Mouse (Mus musculus) intestine, embryonic 16.5 days (tissue): ENCODE results near the gene Mfsd9. TPM values are rescaled to one million over a fixed set of nuclear protein-coding genes. Genes with fewer than 3 reads are reported as not detected.
A peak's percentile ranks its signal among the peaks of the same experiment; 100 is the strongest.

Source experiments
- ATAC-seq: fragments of 200-750 bp; cut with Nextera tagmentation; 2 replicates; pipeline ENCODE4 v1.8.0; 2017; ENCODE audit warnings: moderate TSS enrichment, moderate library complexity
- H3K27ac ChIP-seq: fragments of 300-500 bp; sonication (generic); 2 replicates; pipeline ENCODE4 v1.5.1; 2014; ENCODE audit warnings: mild to moderate bottlenecking, low read length
- H3K27me3 ChIP-seq: fragments of 300-500 bp; sonication (generic); replicated peaks from 2 replicates; pipeline ENCODE4 v1.6.1; 2014; ENCODE audit warnings: low read length, control low read depth, mixed read lengths; ENCODE audit not compliant: control insufficient read depth, insufficient read depth
- H3K36me3 ChIP-seq: fragments of 300-500 bp; sonication (generic); 2 replicates; pipeline ENCODE4 v1.6.1; 2014; ENCODE audit warnings: low read length, control low read depth; ENCODE audit not compliant: control insufficient read depth, insufficient read depth
- H3K4me1 ChIP-seq: fragments of 300-500 bp; sonication (generic); 2 replicates; pipeline ENCODE4 v1.6.1; 2014; ENCODE audit warnings: low read length, control low read depth, mixed read lengths; ENCODE audit not compliant: control insufficient read depth, insufficient read depth
- H3K4me2 ChIP-seq: fragments of 300-500 bp; sonication (generic); 2 replicates; pipeline ENCODE4 v1.6.1; 2014; ENCODE audit warnings: low read depth, low read length, control low read depth
- H3K4me3 ChIP-seq: fragments of 300-500 bp; sonication (generic); 2 replicates; pipeline ENCODE4 v1.5.1; 2014; ENCODE audit warnings: mild to moderate bottlenecking, low read length
- H3K9ac ChIP-seq: fragments of 300-500 bp; sonication (generic); 2 replicates; pipeline ENCODE4 v1.6.1; 2014; ENCODE audit warnings: low read depth, low read length
- H3K9me3 ChIP-seq: fragments of 300-500 bp; sonication (generic); 2 replicates; pipeline ENCODE4 v1.6.1; 2016; ENCODE audit warnings: low read length, control low read depth; ENCODE audit not compliant: control insufficient read depth
- WGBS: fragments of 180-500 bp; shearing (Covaris S2); extraction: QIAGEN DNeasy Blood & Tissue Kit; methylation state at CpG from one replicate; pipeline ENCODE4 v1.1.7; 2014; 5-methylcytosine and 5-hydroxymethylcytosine counted together
- polyA plus RNA-seq: library from polyadenylated mRNA; unstranded; fragments of >200 nt; fragmentation: Nextera tagmentation; extraction: Ambion mirVana; gene quantifications from 2 replicates; pipeline ENCODE4 v1.2.1, GENCODE M21; 2015

Mfsd9 gene
- polyA plus RNA-seq, 1 experiment from 2014 or later = 5.9 TPM

- Histone ChIP-seq H3K4me1 (0 out of 2 replicates have a peak, but pooled peaks cover 4% of the 10 kb centered on the region), H3K36me3 (no peaks in the 10 kb centered on the region)
- ATAC-seq = no peak
These were observed 1.5 kb downstream of the Mfsd9 start for GRCm38 (mm10) chr1:40788956-40789355.

GRCm38 (mm10) chr1:40785876-40786445 is 4.5 kb downstream of the Mfsd9 start:
- WGBS = 71% methylated on average over 11 of the region's 11 CpGs
- ATAC-seq = no peak
- no peaks in the 10 kb centered on the region for H3K27me3 ChIP-seq
- no peaks in the 10 kb centered on the region for H3K9me3 ChIP-seq
- no peak overlapping the region for H3K9ac ChIP-seq
- no peak overlapping the region for H3K4me3 ChIP-seq
- 0 out of 2 replicates have a peak, but pooled peaks cover 4% of the 10 kb centered on the region for H3K4me1 ChIP-seq
- no peak overlapping the region for H3K4me2 ChIP-seq
- H3K27ac ChIP-seq = no peak overlapping the region
- no peaks in the 10 kb centered on the region for H3K36me3 ChIP-seq

More at GRCm38 (mm10) chr1:40788956-40789355, 1.5 kb downstream of the Mfsd9 start:
- WGBS = 82% methylated on average over 6 of the region's 6 CpGs
- Histone ChIP-seq H3K27me3 (no peaks in the 10 kb centered on the region), H3K9ac (no peak overlapping the region), H3K4me3 (no peak overlapping the region), H3K27ac (no peak overlapping the region), H3K4me2 (no peak overlapping the region), H3K9me3 (no peaks in the 10 kb centered on the region)

- Histone ChIP-seq H3K9me3 (no peaks in the 10 kb centered on the region), H3K36me3 (peaks cover 11% of the 10 kb centered on the region; the same call in 1 of the 2 replicates), H3K4me1 (no peaks in the 10 kb centered on the region), H3K27ac (no peak overlapping the region), H3K27me3 (no peaks in the 10 kb centered on the region), H3K4me2 (no peak overlapping the region), H3K9ac (no peak overlapping the region), H3K4me3 (no peak overlapping the region)
- ATAC-seq = no peak
- 91% methylated on average over 9 of the region's 9 CpGs for WGBS
These were observed 6.2 kb downstream of the Mfsd9 start for GRCm38 (mm10) chr1:40784306-40784705.

GRCm38 (mm10) chr1:40783450-40783849 is 7.0 kb downstream of the Mfsd9 start:
- H3K4me3 ChIP-seq = no peak overlapping the region
- H3K36me3 ChIP-seq = peaks cover 19% of the 10 kb centered on the region
- H3K4me2 ChIP-seq = no peak overlapping the region
- no peaks in the 10 kb centered on the region for H3K27me3 ChIP-seq
- H3K27ac ChIP-seq = no peak overlapping the region
- ATAC-seq = no peak
- H3K9ac ChIP-seq = no peak overlapping the region
- whole genome bisulfite sequencing = 95% methylated on average over 7 of the region's 7 CpGs
- H3K9me3 ChIP-seq = peaks cover 3% of the 10 kb centered on the region
- H3K4me1 ChIP-seq = no peaks in the 10 kb centered on the region

- Histone ChIP-seq H3K27me3 (no peaks in the 10 kb centered on the region), H3K9ac (no peak overlapping the region), H3K4me3 (no peak overlapping the region), H3K36me3 (peaks cover 19% of the 10 kb centered on the region), H3K4me2 (no peak overlapping the region), H3K4me1 (peaks cover 4% of the 10 kb centered on the region; the same call in 1 of the 2 replicates), H3K9me3 (peaks cover 3% of the 10 kb centered on the region), H3K27ac (0 out of 2 replicates have a peak overlapping the region, but pooled peaks have one; percentile 4)
- peak; percentile 77 for ATAC-seq
- WGBS = 67% methylated on average over 3 of the region's 3 CpGs
These were observed 13.7 kb downstream of the Mfsd9 start for GRCm38 (mm10) chr1:40776763-40777162.

GRCm38 (mm10) chr1:40776102-40776501 is 14.4 kb downstream of the Mfsd9 start:
- Histone ChIP-seq H3K9me3 (peaks cover 3% of the 10 kb centered on the region), H3K4me2 (no peak overlapping the region), H3K27ac (peak overlapping the region; percentile 33; the same call in 1 of the 2 replicates), H3K36me3 (peaks cover 19% of the 10 kb centered on the region), H3K27me3 (no peaks in the 10 kb centered on the region), H3K9ac (no peak overlapping the region), H3K4me3 (no peak overlapping the region), H3K4me1 (peaks cover 4% of the 10 kb centered on the region; the same call in 1 of the 2 replicates)
- WGBS = 68% methylated on average over 2 of the region's 2 CpGs
- ATAC-seq = peak; percentile 71

- H3K4me3 ChIP-seq = no peak overlapping the region
- H3K36me3 ChIP-seq = peaks cover 5% of the 10 kb centered on the region
- H3K4me1 ChIP-seq = peaks cover 4% of the 10 kb centered on the region; the same call in 1 of the 2 replicates
- no peak overlapping the region for H3K27ac ChIP-seq
- ATAC-seq = no peak
- H3K9ac ChIP-seq = no peak overlapping the region
- peaks cover 3% of the 10 kb centered on the region for H3K9me3 ChIP-seq
- WGBS = 93% methylated on average over 10 of the region's 10 CpGs
- H3K4me2 ChIP-seq = no peak overlapping the region
- H3K27me3 ChIP-seq = no peaks in the 10 kb centered on the region
These were observed 16.4 kb downstream of the Mfsd9 start for GRCm38 (mm10) chr1:40774040-40774439.

- Histone ChIP-seq H3K4me1 (peaks cover 4% of the 10 kb centered on the region; the same call in 1 of the 2 replicates), H3K36me3 (no peaks in the 10 kb centered on the region; the same call in 1 of the 2 replicates), H3K9ac (no peak overlapping the region), H3K9me3 (no peaks in the 10 kb centered on the region), H3K4me3 (no peak overlapping the region), H3K4me2 (no peak overlapping the region), H3K27ac (no peak overlapping the region), H3K27me3 (no peaks in the 10 kb centered on the region)
- ATAC-seq = no peak
- WGBS = 78% methylated on average over 5 of the region's 5 CpGs
These were observed 17.3 kb downstream of the Mfsd9 start for GRCm38 (mm10) chr1:40773234-40773633.

GRCm38 (mm10) chr1:40771196-40771970 is 19.1 kb downstream of the Mfsd9 start:
- no peak overlapping the region for H3K4me2 ChIP-seq
- WGBS = 87% methylated on average over 7 of the region's 7 CpGs
- no peaks in the 10 kb centered on the region for H3K9me3 ChIP-seq
- H3K27me3 ChIP-seq = no peaks in the 10 kb centered on the region
- no peak overlapping the region for H3K9ac ChIP-seq
- ATAC-seq = no peak
- H3K4me3 ChIP-seq = no peak overlapping the region
- no peaks in the 10 kb centered on the region for H3K4me1 ChIP-seq
- H3K36me3 ChIP-seq = no peaks in the 10 kb centered on the region; the same call in 1 of the 2 replicates
- no peak overlapping the region for H3K27ac ChIP-seq
